Mouse (Mus musculus) limb, embryonic 14.5 days (tissue): ENCODE data around the gene Cend1. TPM values are rescaled to one million over a fixed set of nuclear protein-coding genes. Genes with fewer than 3 reads are reported as not detected.

Experiments used
- ATAC-seq: fragments of 200-750 bp; cut with Nextera tagmentation; 2 replicates; pipeline ENCODE4 v1.8.0; 2017; ENCODE audit warnings: low read depth, moderate number of reproducible peaks, moderate TSS enrichment; ENCODE audit not compliant: low FRiP score
- DNase-seq: peaks from one replicate; pipeline ENCODE4 v3.0.0-alpha.2; 2015; ENCODE audit warnings: low spot score
- H3K27ac ChIP-seq: fragments of 300-500 bp; sonication (generic); replicated peaks from 2 replicates; pipeline ENCODE4 v1.5.1; 2014; ENCODE audit warnings: low read depth, mild to moderate bottlenecking, low read length, moderate library complexity, mixed read lengths
- H3K27me3 ChIP-seq: fragments of 300-500 bp; sonication (generic); 2 replicates; pipeline ENCODE4 v1.6.1; 2014; ENCODE audit warnings: low read length, mixed read lengths; ENCODE audit not compliant: control insufficient read depth, insufficient read depth
- H3K36me3 ChIP-seq: fragments of 300-500 bp; sonication (generic); 2 replicates; pipeline ENCODE4 v1.6.1; 2014; ENCODE audit warnings: mild to moderate bottlenecking, low read length, moderate library complexity, mixed read lengths; ENCODE audit not compliant: control insufficient read depth, insufficient read depth
- H3K4me1 ChIP-seq: fragments of 300-500 bp; sonication (generic); 2 replicates; pipeline ENCODE4 v1.6.1; 2014; ENCODE audit warnings: antibody characterized with exemption, low read length, mixed read lengths; ENCODE audit not compliant: control insufficient read depth, insufficient read depth
- H3K4me2 ChIP-seq: fragments of 300-500 bp; sonication (generic); replicated peaks from 2 replicates; pipeline ENCODE4 v1.6.1; 2014; ENCODE audit warnings: low read depth, mild to moderate bottlenecking, low read length, moderate library complexity; ENCODE audit not compliant: severe bottlenecking
- H3K4me3 ChIP-seq: fragments of 300-500 bp; sonication (generic); replicated peaks from 2 replicates; pipeline ENCODE4 v1.5.1; 2014; ENCODE audit warnings: low read length
- H3K9ac ChIP-seq: fragments of 300-500 bp; sonication (generic); 2 replicates; pipeline ENCODE4 v1.6.1; 2014; ENCODE audit warnings: mild to moderate bottlenecking, low read depth, low read length, moderate library complexity; ENCODE audit not compliant: severe bottlenecking
- H3K9me3 ChIP-seq: fragments of 300-500 bp; sonication (generic); 2 replicates; pipeline ENCODE4 v1.6.1; 2016; ENCODE audit warnings: low read length; ENCODE audit not compliant: control insufficient read depth
- POLR2A ChIP-seq: fragments of 200-500 bp; IDR thresholded peaks from 2 replicates; pipeline ENCODE4 v1.8.0; 2012; ENCODE audit warnings: inconsistent platforms, mild to moderate bottlenecking, moderate library complexity, borderline replicate concordance; ENCODE audit not compliant: insufficient read depth, insufficient read length; ENCODE audit errors: extremely low read depth
- WGBS: fragments of 180-500 bp; shearing (Covaris S2); extraction: QIAGEN DNeasy Blood & Tissue Kit; methylation state at CpG from one replicate; pipeline ENCODE4 v1.1.7; 2014; 5-methylcytosine and 5-hydroxymethylcytosine counted together
- polyA plus RNA-seq, 2 experiments: library from polyadenylated mRNA; depleted of rRNA in 1 of 2; stranded (reverse) in 1 of 2; unstranded in 1 of 2; fragments of >200 nt; fragmentation: Nextera tagmentation in 1 of 2; extraction: Ambion mirVana in 1 of 2; gene quantifications; 2 replicates each; pipeline versions ENCODE4 v1.2.1 to v1.2.3; 2012 to 2014

The Cend1 gene
- polyA plus RNA-seq, 2 experiments, result 0.66 to 1.8 TPM

GRCm38 (mm10) chr7:141387807-141388486 is 41.3 kb downstream of the Cend1 start:
- no peak overlapping the region for H3K9ac ChIP-seq
- no peak overlapping the region for H3K4me3 ChIP-seq
- H3K9me3 ChIP-seq, result no peaks in the 10 kb centered on the region
- peaks cover 10% of the 10 kb centered on the region for H3K4me1 ChIP-seq
- no peak for TF ChIP-seq POLR2A
- DNase-seq, result no peak
- no peaks in the 10 kb centered on the region for H3K27me3 ChIP-seq
- H3K4me2 ChIP-seq, result no peak overlapping the region
- no peaks in the 10 kb centered on the region for H3K36me3 ChIP-seq
- 54% methylated on average over 2 of the region's 2 CpGs for WGBS
- no peak overlapping the region for H3K27ac ChIP-seq
- no peak for ATAC-seq

- Histone ChIP-seq H3K9ac (no peak overlapping the region), H3K9me3 (no peaks in the 10 kb centered on the region), H3K27me3 (no peaks in the 10 kb centered on the region), H3K4me2 (no peak overlapping the region), H3K4me3 (no peak overlapping the region), H3K36me3 (no peaks in the 10 kb centered on the region), H3K27ac (no peak overlapping the region), H3K4me1 (no peaks in the 10 kb centered on the region)
- ATAC-seq (no peak), DNase-seq (no peak)
- TF ChIP-seq POLR2A, result no peak
- WGBS, result 81% methylated on average over 4 of the region's 4 CpGs
These were observed 48.0 kb downstream of the Cend1 start for GRCm38 (mm10) chr7:141381068-141381835.

DNA sequence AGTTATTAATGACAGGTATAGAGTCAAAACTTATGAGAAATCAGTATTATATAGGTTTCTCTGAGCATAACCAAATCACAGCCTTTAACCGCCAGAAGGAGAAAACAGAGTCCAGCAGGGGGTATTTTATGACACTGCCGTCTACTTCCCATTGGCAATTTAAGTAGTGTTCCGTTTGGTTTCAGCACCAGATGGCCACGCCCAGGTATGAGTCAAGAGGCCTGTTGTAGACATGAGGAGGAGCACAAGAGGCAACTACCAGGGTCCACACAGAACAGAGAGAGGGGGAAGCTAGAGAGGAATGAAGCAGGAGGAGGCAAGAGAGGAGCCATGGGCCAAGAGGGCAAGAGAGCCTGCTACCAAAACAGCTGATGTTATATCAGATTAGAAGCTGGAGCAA is 49.7 kb downstream of the Cend1 start:
- Histone ChIP-seq H3K9me3 (no peaks in the 10 kb centered on the region), H3K4me2 (no peak overlapping the region), H3K4me3 (no peak overlapping the region), H3K36me3 (no peaks in the 10 kb centered on the region), H3K9ac (no peak overlapping the region), H3K4me1 (no peaks in the 10 kb centered on the region), H3K27me3 (no peaks in the 10 kb centered on the region), H3K27ac (no peak overlapping the region)
- no peak for DNase-seq
- WGBS, result 23% methylated on average over 4 of the region's 4 CpGs
- TF ChIP-seq POLR2A, result no peak
- no peak for ATAC-seq

Other genes starting within 250 kb of the Cend1 start
- 111 and 112 TPM in 2 replicates for gene Hras, start 235.5 kb downstream of the Cend1 start, polyA plus RNA-seq (2012; rRNA removed)
- 136 and 143 TPM in 2 replicates for gene Hras, start 235.5 kb downstream of the Cend1 start, polyA plus RNA-seq (2014; fragmentation: Nextera tagmentation; extraction: Ambion mirVana)
- 14.8 and 17.8 TPM in 2 replicates for gene Lrrc56, start 235.3 kb downstream of the Cend1 start, polyA plus RNA-seq (2012; rRNA removed)
- gene Lrrc56, start 235.3 kb downstream of the Cend1 start, polyA plus RNA-seq (2014; fragmentation: Nextera tagmentation; extraction: Ambion mirVana), result 5.8 and 8.3 TPM in 2 replicates
- 6.6 and 6.9 TPM in 2 replicates for gene Lmntd2, start 215.4 kb downstream of the Cend1 start, polyA plus RNA-seq (2012; rRNA removed)
- 0.95 and 1.7 TPM in 2 replicates for gene Lmntd2, start 215.4 kb downstream of the Cend1 start, polyA plus RNA-seq (2014; fragmentation: Nextera tagmentation; extraction: Ambion mirVana)
- gene Rassf7, start 213.6 kb downstream of the Cend1 start, polyA plus RNA-seq (2012; rRNA removed), result 40.0 and 44.8 TPM in 2 replicates
- gene Rassf7, start 213.6 kb downstream of the Cend1 start, polyA plus RNA-seq (2014; fragmentation: Nextera tagmentation; extraction: Ambion mirVana), result 30.9 and 31.7 TPM in 2 replicates
- gene Phrf1, start 200.7 kb downstream of the Cend1 start, polyA plus RNA-seq (2012; rRNA removed), result 37.6 and 42.6 TPM in 2 replicates
- gene Phrf1, start 200.7 kb downstream of the Cend1 start, polyA plus RNA-seq (2014; fragmentation: Nextera tagmentation; extraction: Ambion mirVana), result 65.9 and 72.7 TPM in 2 replicates
- 3.2 and 4.6 TPM in 2 replicates for gene Irf7, start 163.0 kb downstream of the Cend1 start, polyA plus RNA-seq (2012; rRNA removed)
- gene Irf7, start 163.0 kb downstream of the Cend1 start, polyA plus RNA-seq (2014; fragmentation: Nextera tagmentation; extraction: Ambion mirVana), result 2.1 TPM in 2 replicates
- 0.29 and 0.35 TPM in 2 replicates for gene Cdhr5, start 152.7 kb downstream of the Cend1 start, polyA plus RNA-seq (2012; rRNA removed)
- 0.18 and 0.43 TPM in 2 replicates for gene Cdhr5, start 152.7 kb downstream of the Cend1 start, polyA plus RNA-seq (2014; fragmentation: Nextera tagmentation; extraction: Ambion mirVana)
- 17.5 and 17.6 TPM in 2 replicates for gene Sct, start 150.4 kb downstream of the Cend1 start, polyA plus RNA-seq (2012; rRNA removed)
- 14.2 and 17.3 TPM in 2 replicates for gene Sct, start 150.4 kb downstream of the Cend1 start, polyA plus RNA-seq (2014; fragmentation: Nextera tagmentation; extraction: Ambion mirVana)
- gene Drd4, start 137.5 kb downstream of the Cend1 start, polyA plus RNA-seq (2012; rRNA removed), result 3.1 and 4.0 TPM in 2 replicates
- 1.5 and 2.0 TPM in 2 replicates for gene Drd4, start 137.5 kb downstream of the Cend1 start, polyA plus RNA-seq (2014; fragmentation: Nextera tagmentation; extraction: Ambion mirVana)
- 47.0 TPM in 2 replicates for gene Deaf1, start 101.8 kb downstream of the Cend1 start, polyA plus RNA-seq (2012; rRNA removed)
- gene Deaf1, start 101.8 kb downstream of the Cend1 start, polyA plus RNA-seq (2014; fragmentation: Nextera tagmentation; extraction: Ambion mirVana), result 82.6 and 89.1 TPM in 2 replicates
- gene Tmem80, start 101.8 kb downstream of the Cend1 start, polyA plus RNA-seq (2012; rRNA removed), result 55.6 and 59.5 TPM in 2 replicates
- gene Tmem80, start 101.8 kb downstream of the Cend1 start, polyA plus RNA-seq (2014; fragmentation: Nextera tagmentation; extraction: Ambion mirVana), result 23.4 and 23.6 TPM in 2 replicates
- gene Eps8l2, start 90.6 kb downstream of the Cend1 start, polyA plus RNA-seq (2012; rRNA removed), result 20.3 and 22.4 TPM in 2 replicates
- gene Eps8l2, start 90.6 kb downstream of the Cend1 start, polyA plus RNA-seq (2014; fragmentation: Nextera tagmentation; extraction: Ambion mirVana), result 17.0 and 19.0 TPM in 2 replicates
- gene Taldo1, start 37.3 kb downstream of the Cend1 start, polyA plus RNA-seq (2012; rRNA removed), result 161 and 188 TPM in 2 replicates
- 238 and 243 TPM in 2 replicates for gene Taldo1, start 37.3 kb downstream of the Cend1 start, polyA plus RNA-seq (2014; fragmentation: Nextera tagmentation; extraction: Ambion mirVana)
- gene Gatd1, start 15.4 kb downstream of the Cend1 start, polyA plus RNA-seq (2012; rRNA removed), result 92.3 and 108 TPM in 2 replicates
- 49.0 and 51.2 TPM in 2 replicates for gene Gatd1, start 15.4 kb downstream of the Cend1 start, polyA plus RNA-seq (2014; fragmentation: Nextera tagmentation; extraction: Ambion mirVana)
- gene Slc25a22, start 8.4 kb upstream of the Cend1 start, polyA plus RNA-seq (2012; rRNA removed), result 75.1 and 104 TPM in 2 replicates
- 22.8 and 32.2 TPM in 2 replicates for gene Slc25a22, start 8.4 kb upstream of the Cend1 start, polyA plus RNA-seq (2014; fragmentation: Nextera tagmentation; extraction: Ambion mirVana)
- 25.0 and 43.0 TPM in 2 replicates for gene Pidd1, start 14.5 kb upstream of the Cend1 start, polyA plus RNA-seq (2012; rRNA removed)
- gene Pidd1, start 14.5 kb upstream of the Cend1 start, polyA plus RNA-seq (2014; fragmentation: Nextera tagmentation; extraction: Ambion mirVana), result 6.9 and 8.2 TPM in 2 replicates
- 909 and 1,375 TPM in 2 replicates for gene Rplp2, start 17.9 kb upstream of the Cend1 start, polyA plus RNA-seq (2012; rRNA removed)
- gene Rplp2, start 17.9 kb upstream of the Cend1 start, polyA plus RNA-seq (2014; fragmentation: Nextera tagmentation; extraction: Ambion mirVana), result 1,364 and 1,396 TPM in 2 replicates
- 14.8 and 16.4 TPM in 2 replicates for gene Pnpla2, start 25.7 kb upstream of the Cend1 start, polyA plus RNA-seq (2012; rRNA removed)
- 14.5 and 14.8 TPM in 2 replicates for gene Pnpla2, start 25.7 kb upstream of the Cend1 start, polyA plus RNA-seq (2014; fragmentation: Nextera tagmentation; extraction: Ambion mirVana)
- 11.9 and 12.1 TPM in 2 replicates for gene Cracr2b, start 31.6 kb upstream of the Cend1 start, polyA plus RNA-seq (2012; rRNA removed)
- 8.3 and 8.8 TPM in 2 replicates for gene Cracr2b, start 31.6 kb upstream of the Cend1 start, polyA plus RNA-seq (2014; fragmentation: Nextera tagmentation; extraction: Ambion mirVana)
- gene Cd151, start 37.9 kb upstream of the Cend1 start, polyA plus RNA-seq (2012; rRNA removed), result 100 and 125 TPM in 2 replicates
- gene Cd151, start 37.9 kb upstream of the Cend1 start, polyA plus RNA-seq (2014; fragmentation: Nextera tagmentation; extraction: Ambion mirVana), result 44.2 and 44.4 TPM in 2 replicates
- 27.5 and 32.1 TPM in 2 replicates for gene Polr2l, start 45.6 kb upstream of the Cend1 start, polyA plus RNA-seq (2012; rRNA removed)
- 59.4 and 61.0 TPM in 2 replicates for gene Polr2l, start 45.6 kb upstream of the Cend1 start, polyA plus RNA-seq (2014; fragmentation: Nextera tagmentation; extraction: Ambion mirVana)
- gene Tspan4, start 45.7 kb upstream of the Cend1 start, polyA plus RNA-seq (2012; rRNA removed), result 101 and 165 TPM in 2 replicates
- gene Tspan4, start 45.7 kb upstream of the Cend1 start, polyA plus RNA-seq (2014; fragmentation: Nextera tagmentation; extraction: Ambion mirVana), result 77.9 and 79.4 TPM in 2 replicates
- 41.8 and 46.8 TPM in 2 replicates for gene Chid1, start 110.4 kb upstream of the Cend1 start, polyA plus RNA-seq (2012; rRNA removed)
- gene Chid1, start 110.4 kb upstream of the Cend1 start, polyA plus RNA-seq (2014; fragmentation: Nextera tagmentation; extraction: Ambion mirVana), result 43.5 and 46.3 TPM in 2 replicates
- gene Ap2a2, start 132.7 kb upstream of the Cend1 start, polyA plus RNA-seq (2012; rRNA removed), result 39.5 and 43.7 TPM in 2 replicates
- 71.6 and 81.4 TPM in 2 replicates for gene Ap2a2, start 132.7 kb upstream of the Cend1 start, polyA plus RNA-seq (2014; fragmentation: Nextera tagmentation; extraction: Ambion mirVana)
- gene Muc6, start 225.8 kb upstream of the Cend1 start, polyA plus RNA-seq (2012; rRNA removed), result 0.06 and 0.09 TPM in 2 replicates
- gene Muc6, start 225.8 kb upstream of the Cend1 start, polyA plus RNA-seq (2014; fragmentation: Nextera tagmentation; extraction: Ambion mirVana), result 0.12 and 0.18 TPM in 2 replicates